Mouse (Mus musculus): ENCODE data around the gene Agfg2.

GRCm38 (mm10) chr5:137627991-137628390, 56.5 kb downstream of the Agfg2 start:
- TF ChIP-seq POLR2A (IDR thresholded peaks at IDR 0.05; ENCODE audit: borderline replicate concordance, extremely low read depth, insufficient read depth, insufficient read length, poor library complexity, severe bottlenecking) (no peak), CTCF (IDR thresholded peaks at IDR 0.05; ENCODE audit: borderline replicate concordance, extremely low read depth, insufficient read depth, insufficient read length) (no peak)
